Mouse (Mus musculus): ENCODE results near the gene Adgre5.

DNA sequence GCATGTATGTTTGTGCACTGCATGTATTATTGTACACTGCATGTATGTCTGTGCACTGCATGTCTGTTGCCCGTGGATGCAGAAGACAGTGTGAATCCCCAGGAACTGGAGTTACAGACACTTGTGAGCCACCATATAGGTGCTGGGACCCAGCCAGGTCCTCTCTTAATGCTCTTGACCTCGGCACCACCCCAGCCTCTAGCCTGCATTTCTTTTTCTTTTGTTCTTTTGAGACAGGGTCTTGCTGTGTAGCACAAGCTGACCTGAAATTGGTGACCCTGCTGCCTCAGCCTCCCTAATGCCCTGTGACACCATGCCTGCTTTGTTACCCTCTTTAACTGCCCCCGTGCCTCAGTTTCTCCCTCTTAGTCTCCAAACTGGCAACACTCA is 545 bp downstream of the Adgre5 start:
- TF ChIP-seq FLI1 (IDR thresholded peaks at IDR 0.05; ENCODE audit: low read length) (no peak), GATA1 (IDR thresholded peaks at IDR 0.05; ENCODE audit: borderline replicate concordance, low read length) (no peak)
